Mouse (Mus musculus) cerebellum, adult (tissue): ENCODE results near the gene Itpr1.

Experiments
- ATAC-seq: cut with Nextera tagmentation; 2 replicates; pipeline ENCODE4 v1.9.2; 2017; ENCODE audit warnings: mild to moderate bottlenecking, moderate library complexity, mixed read lengths; ENCODE audit not compliant: insufficient number of reproducible peaks, low FRiP score, low TSS enrichment

Gene Itpr1

GRCm38 (mm10) chr6:108428383-108428782 is 215.5 kb downstream of the Itpr1 start:
- no peak for ATAC-seq

GRCm38 (mm10) chr6:108429950-108430349 is 217.1 kb downstream of the Itpr1 start:
- ATAC-seq, result no peak

GRCm38 (mm10) chr6:108431193-108431592 is 218.3 kb downstream of the Itpr1 start:
- ATAC-seq, result no peak

GRCm38 (mm10) chr6:108432836-108433235 is 219.9 kb downstream of the Itpr1 start:
- no peak for ATAC-seq

- no peak for ATAC-seq
These were observed 221.9 kb downstream of the Itpr1 start for GRCm38 (mm10) chr6:108434816-108435215.

GRCm38 (mm10) chr6:108435467-108435866 is 222.6 kb downstream of the Itpr1 start:
- ATAC-seq, result no peak

GRCm38 (mm10) chr6:108436608-108437007 is 223.7 kb downstream of the Itpr1 start:
- ATAC-seq, result no peak

- no peak for ATAC-seq
These were observed 228.4 kb downstream of the Itpr1 start for GRCm38 (mm10) chr6:108441290-108441689.

- ATAC-seq, result no peak
These were observed 229.4 kb downstream of the Itpr1 start for GRCm38 (mm10) chr6:108442291-108442690.

- peak; percentile 59 for ATAC-seq
These were observed 231.5 kb downstream of the Itpr1 start for GRCm38 (mm10) chr6:108444435-108444834.

- no peak for ATAC-seq
These were observed 232.1 kb downstream of the Itpr1 start for GRCm38 (mm10) chr6:108445006-108445405.

GRCm38 (mm10) chr6:108446766-108447165 is 233.9 kb downstream of the Itpr1 start:
- ATAC-seq, result no peak

- ATAC-seq, result no peak
These were observed 234.4 kb downstream of the Itpr1 start for GRCm38 (mm10) chr6:108447179-108447845.

GRCm38 (mm10) chr6:108448016-108448735 is 235.3 kb downstream of the Itpr1 start:
- no peak for ATAC-seq

GRCm38 (mm10) chr6:108448864-108449263 is 236.0 kb downstream of the Itpr1 start:
- ATAC-seq, result no peak

GRCm38 (mm10) chr6:108451536-108451935 is 238.6 kb downstream of the Itpr1 start:
- no peak for ATAC-seq

- ATAC-seq, result no peak
These were observed 240.7 kb downstream of the Itpr1 start for GRCm38 (mm10) chr6:108453618-108454017.

GRCm38 (mm10) chr6:108454061-108454891 is 241.4 kb downstream of the Itpr1 start:
- ATAC-seq, result no peak

GRCm38 (mm10) chr6:108454979-108455836 is 242.3 kb downstream of the Itpr1 start:
- no peak for ATAC-seq
